Comparison of ENCODE assay signal across 17 mouse cellular contexts in genomic region chr9:24283071-24283470, GRCm38 (mm10).
DNase-seq lines count a peak whose midpoint lies in the region; ATAC-seq and TF ChIP-seq lines count a peak whose summit lies in the region.
"Had no signal": no experiment of that assay in that cellular context is flagged by ENCODE, and none has a peak within 500 bp of the region (broad histone marks: within the 10 kb centered on the region; RNA-seq: fewer than 3 reads in every experiment).

No protein-coding gene starts in this region.

- DNase-seq in cerebellum, postnatal 10 days, result peak; percentile 80 to 87
- no peak for DNase-seq in cerebellum, adult 2 months
- peak; percentile 20 to 45 for DNase-seq in layer of hippocampus, adult 8-10 months (ENCODE audit: low spot score in 2 of 2)
- DNase-seq in right cerebral cortex, postnatal 10 days (ENCODE audit: low spot score in 2 of 2), result peak; percentile 43 to 65
- no peak for DNase-seq in B cell, adult 2 months
- DNase-seq in cerebellum, adult 11-12 months, result no peak
- DNase-seq: cerebellum, postnatal 36 days; gastrocnemius, postnatal 25 days; heart, postnatal 14 days; lung, postnatal 10 days; thymus, adult 18-20 months had no signal

- no peaks in the 10 kb centered on the region for H3K9me3 ChIP-seq in neural tube, embryonic 12.5 days
- no peaks in the 10 kb centered on the region for H3K9me3 ChIP-seq in neural tube, embryonic 15.5 days (replicated peaks)
- H3K9me3 ChIP-seq: liver, embryonic 12.5 days; midbrain, embryonic 15.5 days had no signal

- 44% methylated on average over 2 of the region's 2 CpGs for WGBS in cerebellum, adult 2 months
- WGBS in neural tube, embryonic 12.5 days, result 59% methylated on average over 2 of the region's 2 CpGs
- 72% methylated on average over 2 of the region's 2 CpGs for WGBS in neural tube, embryonic 15.5 days

- no peak overlapping the region for H3K4me2 ChIP-seq in neural tube, embryonic 12.5 days (replicated peaks)
- no peak overlapping the region for H3K4me2 ChIP-seq in neural tube, embryonic 15.5 days
- H3K4me2 ChIP-seq: liver, embryonic 12.5 days; midbrain, embryonic 15.5 days had no signal

- H3K4me1 ChIP-seq in cerebellum, adult 2 months (ENCODE audit: control insufficient read depth, insufficient read depth, low read length), result no peaks in the 10 kb centered on the region
- no peaks in the 10 kb centered on the region for H3K4me1 ChIP-seq in neural tube, embryonic 12.5 days
- H3K4me1 ChIP-seq in neural tube, embryonic 15.5 days, result no peaks in the 10 kb centered on the region
- H3K4me1 ChIP-seq: midbrain, embryonic 15.5 days had no signal

- no peak for TF ChIP-seq POLR2A in cerebellum, adult 2 months (IDR thresholded peaks at IDR 0.05; ENCODE audit: borderline replicate concordance, insufficient read depth, low read length)

- H3K27me3 ChIP-seq in cerebellum, adult 2 months (ENCODE audit: control insufficient read depth, insufficient read depth, low read length), result no peaks in the 10 kb centered on the region
- no peaks in the 10 kb centered on the region for H3K27me3 ChIP-seq in neural tube, embryonic 12.5 days (replicated peaks)
- H3K27me3 ChIP-seq in neural tube, embryonic 15.5 days (replicated peaks), result no peaks in the 10 kb centered on the region
- H3K27me3 ChIP-seq: liver, embryonic 12.5 days; midbrain, embryonic 15.5 days had no signal

- ATAC-seq in neural tube, embryonic 12.5 days (ENCODE audit: low FRiP score, low read depth), result peak; percentile 79; the same call in 1 of the 2 replicates
- ATAC-seq in neural tube, embryonic 15.5 days (ENCODE audit: low FRiP score), result no peak
- ATAC-seq: intestine, postnatal 0 days; liver, embryonic 12.5 days; midbrain, embryonic 15.5 days had no signal

- H3K27ac ChIP-seq in cerebellum, adult 2 months (ENCODE audit: insufficient read depth, low read length), result no peak overlapping the region
- no peak overlapping the region for H3K27ac ChIP-seq in neural tube, embryonic 12.5 days
- no peak overlapping the region for H3K27ac ChIP-seq in neural tube, embryonic 15.5 days (replicated peaks)
- H3K27ac ChIP-seq: liver, embryonic 12.5 days; midbrain, embryonic 15.5 days had no signal

- TF ChIP-seq CTCF in cerebellum, adult 2 months (IDR thresholded peaks at IDR 0.05; ENCODE audit: borderline replicate concordance, insufficient read depth, low read depth, low read length), result no peak

- no peak overlapping the region for H3K4me3 ChIP-seq in cerebellum, adult 2 months (replicated peaks; ENCODE audit: insufficient read depth, low read depth, low read length)
- H3K4me3 ChIP-seq in neural tube, embryonic 12.5 days, result no peak overlapping the region
- no peak overlapping the region for H3K4me3 ChIP-seq in neural tube, embryonic 15.5 days (replicated peaks)
- H3K4me3 ChIP-seq: erythroblast, embryonic 14.5 days; liver, embryonic 12.5 days; midbrain, embryonic 15.5 days had no signal

- no peaks in the 10 kb centered on the region for H3K36me3 ChIP-seq in neural tube, embryonic 12.5 days
- H3K36me3 ChIP-seq in neural tube, embryonic 15.5 days, result no peaks in the 10 kb centered on the region
- H3K36me3 ChIP-seq: liver, embryonic 12.5 days; midbrain, embryonic 15.5 days had no signal

- H3K9ac ChIP-seq in neural tube, embryonic 12.5 days, result no peak overlapping the region
- no peak overlapping the region for H3K9ac ChIP-seq in neural tube, embryonic 15.5 days (replicated peaks)
- H3K9ac ChIP-seq: liver, embryonic 12.5 days; midbrain, embryonic 15.5 days had no signal

Comparison
In these comparisons a context has a peak if more than half of its experiments do, and no peak if none do; other contexts are left out.
1. DNase-seq: peak in cerebellum, postnatal 10 days (2 of 2), layer of hippocampus, adult 8-10 months (2 of 2) and right cerebral cortex, postnatal 10 days (2 of 2); none in cerebellum, adult 2 months (0 of 2), B cell, adult 2 months (0 of 2) and cerebellum, adult 11-12 months (single experiment).